Mouse (Mus musculus): ENCODE data around the gene Ube2g2. TPM values are rescaled to one million over a fixed set of nuclear protein-coding genes. Genes with fewer than 3 reads are reported as not detected.
"Not testable (repeated sequence)": the region's sequence is repeated elsewhere in the genome, so short reads cannot be mapped to it uniquely, and the experiment has no call there.

The Ube2g2 gene
- polyA plus RNA-seq, 1 experiment from 2014 or later = 92.1 TPM

- no peaks in the 10 kb centered on the region for H3K36me3 ChIP-seq
- H3K4me1 ChIP-seq = 0 out of 2 replicates have a peak, but pooled peaks cover 5% of the 10 kb centered on the region
- peaks cover 39% of the 10 kb centered on the region for H3K27me3 ChIP-seq (ENCODE audit: insufficient read depth, poor library complexity, severe bottlenecking)
- H3K9me3 ChIP-seq = no peaks in the 10 kb centered on the region
- no peak overlapping the region for H3K27ac ChIP-seq
- 80% methylated on average over 4 of the region's 4 CpGs for WGBS
- DNase-seq (ENCODE audit: low spot score) = no peak
- H3K4me3 ChIP-seq = no peak overlapping the region
These were observed 45.3 kb downstream of the Ube2g2 start for GRCm38 (mm10) chr10:77667402-77667801.

GRCm38 (mm10) chr10:77670710-77671109 is 48.6 kb downstream of the Ube2g2 start:
- Histone ChIP-seq H3K36me3 (no peaks in the 10 kb centered on the region), H3K9me3 (no peaks in the 10 kb centered on the region), H3K4me3 (no peak overlapping the region), H3K27ac (0 out of 2 replicates have a peak overlapping the region, but pooled peaks have one; percentile 3), H3K27me3 (ENCODE audit: insufficient read depth, poor library complexity, severe bottlenecking) (peaks cover 27% of the 10 kb centered on the region), H3K4me1 (no peaks in the 10 kb centered on the region)
- 77% methylated on average over 4 of the region's 4 CpGs for WGBS
- no peak for DNase-seq (ENCODE audit: low spot score)

GRCm38 (mm10) chr10:77671519-77671918 is 49.4 kb downstream of the Ube2g2 start:
- no peaks in the 10 kb centered on the region for H3K36me3 ChIP-seq
- peaks cover 29% of the 10 kb centered on the region for H3K27me3 ChIP-seq (ENCODE audit: insufficient read depth, poor library complexity, severe bottlenecking)
- no peaks in the 10 kb centered on the region for H3K4me1 ChIP-seq
- no peaks in the 10 kb centered on the region for H3K9me3 ChIP-seq
- WGBS = 18% methylated on average over 4 of the region's 4 CpGs
- no peak overlapping the region for H3K4me3 ChIP-seq
- no peak overlapping the region for H3K27ac ChIP-seq
- DNase-seq (ENCODE audit: low spot score) = peak; percentile 88

GRCm38 (mm10) chr10:77673765-77674164 is 51.7 kb downstream of the Ube2g2 start:
- Histone ChIP-seq H3K4me1 (peaks cover 13% of the 10 kb centered on the region), H3K9me3 (no peaks in the 10 kb centered on the region), H3K27me3 (ENCODE audit: insufficient read depth, poor library complexity, severe bottlenecking) (peaks cover 46% of the 10 kb centered on the region), H3K27ac (no peak overlapping the region), H3K36me3 (no peaks in the 10 kb centered on the region), H3K4me3 (no peak overlapping the region)
- DNase-seq (ENCODE audit: low spot score) = no peak
- 55% methylated on average over 13 of the region's 13 CpGs for WGBS

- DNase-seq (ENCODE audit: low spot score) = no peak
- H3K4me3 ChIP-seq = peak overlapping the region; percentile 56
- 0 out of 2 replicates have a peak overlapping the region, but pooled peaks have one; percentile 7 for H3K27ac ChIP-seq
- no peaks in the 10 kb centered on the region for H3K36me3 ChIP-seq
- peaks cover 13% of the 10 kb centered on the region for H3K4me1 ChIP-seq
- WGBS = under 1% methylated on average over 35 of the region's 35 CpGs
- no peaks in the 10 kb centered on the region for H3K9me3 ChIP-seq
- peaks cover 67% of the 10 kb centered on the region for H3K27me3 ChIP-seq (ENCODE audit: insufficient read depth, poor library complexity, severe bottlenecking)
These were observed 55.5 kb downstream of the Ube2g2 start for GRCm38 (mm10) chr10:77677562-77677961.

GRCm38 (mm10) chr10:77682994-77683393 is 60.9 kb downstream of the Ube2g2 start:
- WGBS = 70% methylated on average over 7 of the region's 7 CpGs
- H3K4me3 ChIP-seq = no peak overlapping the region
- no peak for DNase-seq (ENCODE audit: low spot score)
- H3K36me3 ChIP-seq = no peaks in the 10 kb centered on the region
- H3K27ac ChIP-seq = no peak overlapping the region
- H3K27me3 ChIP-seq (ENCODE audit: insufficient read depth, poor library complexity, severe bottlenecking) = peaks cover 84% of the 10 kb centered on the region
- no peaks in the 10 kb centered on the region for H3K9me3 ChIP-seq
- peaks cover 24% of the 10 kb centered on the region for H3K4me1 ChIP-seq

- Histone ChIP-seq H3K9me3 (no peaks in the 10 kb centered on the region), H3K36me3 (no peaks in the 10 kb centered on the region), H3K4me3 (no peak overlapping the region), H3K27ac (no peak overlapping the region), H3K27me3 (ENCODE audit: insufficient read depth, poor library complexity, severe bottlenecking) (peaks cover 84% of the 10 kb centered on the region), H3K4me1 (peaks cover 20% of the 10 kb centered on the region)
- 37% methylated on average over 8 of the region's 8 CpGs for WGBS
- no peak for DNase-seq (ENCODE audit: low spot score)
These were observed 62.1 kb downstream of the Ube2g2 start for GRCm38 (mm10) chr10:77684181-77684580.

- no peak for DNase-seq (ENCODE audit: low spot score)
- Histone ChIP-seq H3K27me3 (ENCODE audit: insufficient read depth, poor library complexity, severe bottlenecking) (peaks cover 85% of the 10 kb centered on the region), H3K27ac (no peak within 1 kb of the TSS), H3K36me3 (no peaks in the 10 kb centered on the region), H3K4me1 (peaks cover 20% of the 10 kb centered on the region), H3K4me3 (peak within 1 kb of the TSS; percentile 39), H3K9me3 (no peaks in the 10 kb centered on the region)
- WGBS = 2% methylated on average over 22 of the region's 22 CpGs
These were observed 64.0 kb downstream of the Ube2g2 start, which contains the start of gene Tspear for GRCm38 (mm10) chr10:77685895-77686664. Gene Tspear (plus strand): TSS chr10:77686569.

GRCm38 (mm10) chr10:77687021-77687420 is 64.9 kb downstream of the Ube2g2 start:
- H3K27ac ChIP-seq = no peak overlapping the region
- H3K36me3 ChIP-seq = no peaks in the 10 kb centered on the region
- H3K9me3 ChIP-seq = no peaks in the 10 kb centered on the region
- no peak for DNase-seq (ENCODE audit: low spot score)
- peaks cover 20% of the 10 kb centered on the region for H3K4me1 ChIP-seq
- H3K4me3 ChIP-seq = no peak overlapping the region
- WGBS = 15% methylated on average over 10 of the region's 10 CpGs
- peaks cover 91% of the 10 kb centered on the region for H3K27me3 ChIP-seq (ENCODE audit: insufficient read depth, poor library complexity, severe bottlenecking)

- Histone ChIP-seq H3K4me1 (peaks cover 14% of the 10 kb centered on the region), H3K27me3 (ENCODE audit: insufficient read depth, poor library complexity, severe bottlenecking) (peaks cover 67% of the 10 kb centered on the region)
- H3K9me3 ChIP-seq; DNase-seq (ENCODE audit: low spot score); H3K4me3 ChIP-seq; H3K36me3 ChIP-seq; H3K27ac ChIP-seq: not testable (repeated sequence)
- 65% methylated on average over 3 of the region's 3 CpGs for WGBS
These were observed 68.3 kb downstream of the Ube2g2 start, which contains the start of gene Gm19402 for GRCm38 (mm10) chr10:77690356-77690807. Gene Gm19402 (minus strand): TSS chr10:77690757.

MicroRNAs encoded within 50 kb of the gene (microRNA counts, 519-probe panel; counts per million panel counts)
- microRNA mmu-miR-1930 = not detected

Small RNAs within 50 kb of the gene (microRNA-seq; reads per million reads assigned to microRNA genes)
- gene Mir1930 = 33.1 reads per million, percentile 39 among the genes with 10 or more reads in this experiment

Other genes starting within 250 kb of the Ube2g2 start
- 9.2 and 9.9 TPM in 2 replicates for gene Adarb1, start 204.0 kb upstream of the Ube2g2 start, polyA plus RNA-seq (2016; fragmentation: Nextera tagmentation; extraction: Ambion mirVana)
- 30.7 and 45.6 TPM in 2 replicates for gene Fam207a, start 106.5 kb upstream of the Ube2g2 start, polyA plus RNA-seq (2016; fragmentation: Nextera tagmentation; extraction: Ambion mirVana)
- 2.4 and 3.6 TPM in 2 replicates for gene Itgb2, start 92.0 kb upstream of the Ube2g2 start, polyA plus RNA-seq (2016; fragmentation: Nextera tagmentation; extraction: Ambion mirVana)
- 94.9 and 97.0 TPM in 2 replicates for gene Pttg1ip, start 40.6 kb upstream of the Ube2g2 start, polyA plus RNA-seq (2016; fragmentation: Nextera tagmentation; extraction: Ambion mirVana)
- gene Sumo3, start 16.2 kb upstream of the Ube2g2 start, polyA plus RNA-seq (2016; fragmentation: Nextera tagmentation; extraction: Ambion mirVana) = 235 and 306 TPM in 2 replicates
- gene Gm49325, start 16.1 kb upstream of the Ube2g2 start, polyA plus RNA-seq (2016; fragmentation: Nextera tagmentation; extraction: Ambion mirVana) = 2.1 and 2.7 TPM in 2 replicates
- 0.14 and 0.38 TPM in 2 replicates for gene Tspear, start 64.3 kb downstream of the Ube2g2 start, polyA plus RNA-seq (2016; fragmentation: Nextera tagmentation; extraction: Ambion mirVana)
- gene Gm19402, start 68.5 kb downstream of the Ube2g2 start, polyA plus RNA-seq (2016; fragmentation: Nextera tagmentation; extraction: Ambion mirVana) = not detected in 2 replicates
- not detected in 2 replicates for gene Gm9508, start 75.0 kb downstream of the Ube2g2 start, polyA plus RNA-seq (2016; fragmentation: Nextera tagmentation; extraction: Ambion mirVana)
- gene Gm10272, start 84.4 kb downstream of the Ube2g2 start, polyA plus RNA-seq (2016; fragmentation: Nextera tagmentation; extraction: Ambion mirVana) = not detected in 2 replicates
- not detected in 2 replicates for gene Gm10024, start 89.2 kb downstream of the Ube2g2 start, polyA plus RNA-seq (2016; fragmentation: Nextera tagmentation; extraction: Ambion mirVana)
- gene Gm10142, start 93.5 kb downstream of the Ube2g2 start, polyA plus RNA-seq (2016; fragmentation: Nextera tagmentation; extraction: Ambion mirVana) = not detected in 2 replicates
- not detected in 2 replicates for gene Krtap12-1, start 98.3 kb downstream of the Ube2g2 start, polyA plus RNA-seq (2016; fragmentation: Nextera tagmentation; extraction: Ambion mirVana)
- gene Gm10100, start 104.2 kb downstream of the Ube2g2 start, polyA plus RNA-seq (2016; fragmentation: Nextera tagmentation; extraction: Ambion mirVana) = not detected in 2 replicates
- not detected in 2 replicates for gene Gm18596, start 120.4 kb downstream of the Ube2g2 start, polyA plus RNA-seq (2016; fragmentation: Nextera tagmentation; extraction: Ambion mirVana)
- not detected in 2 replicates for gene Gm9736, start 129.1 kb downstream of the Ube2g2 start, polyA plus RNA-seq (2016; fragmentation: Nextera tagmentation; extraction: Ambion mirVana)
- gene Gm3233, start 137.4 kb downstream of the Ube2g2 start, polyA plus RNA-seq (2016; fragmentation: Nextera tagmentation; extraction: Ambion mirVana) = not detected in 2 replicates
- gene Gm3238, start 149.1 kb downstream of the Ube2g2 start, polyA plus RNA-seq (2016; fragmentation: Nextera tagmentation; extraction: Ambion mirVana) = not detected in 2 replicates
- gene Gm7138, start 154.7 kb downstream of the Ube2g2 start, polyA plus RNA-seq (2016; fragmentation: Nextera tagmentation; extraction: Ambion mirVana) = not detected in 2 replicates
- gene Gm3250, start 160.3 kb downstream of the Ube2g2 start, polyA plus RNA-seq (2016; fragmentation: Nextera tagmentation; extraction: Ambion mirVana) = not detected in 2 replicates
- not detected in 2 replicates for gene Gm7137, start 165.9 kb downstream of the Ube2g2 start, polyA plus RNA-seq (2016; fragmentation: Nextera tagmentation; extraction: Ambion mirVana)
- gene Gm9639, start 172.8 kb downstream of the Ube2g2 start, polyA plus RNA-seq (2016; fragmentation: Nextera tagmentation; extraction: Ambion mirVana) = not detected in 2 replicates
- not detected in 2 replicates for gene Gm19668, start 176.9 kb downstream of the Ube2g2 start, polyA plus RNA-seq (2016; fragmentation: Nextera tagmentation; extraction: Ambion mirVana)
- gene Gm9507, start 189.6 kb downstream of the Ube2g2 start, polyA plus RNA-seq (2016; fragmentation: Nextera tagmentation; extraction: Ambion mirVana) = not detected in 2 replicates
- not detected in 2 replicates for gene Gm2696, start 192.4 kb downstream of the Ube2g2 start, polyA plus RNA-seq (2016; fragmentation: Nextera tagmentation; extraction: Ambion mirVana)
- gene Krtap10-4, start 204.8 kb downstream of the Ube2g2 start, polyA plus RNA-seq (2016; fragmentation: Nextera tagmentation; extraction: Ambion mirVana) = not detected in 2 replicates
- not detected in 2 replicates for gene Krtap10-10, start 213.7 kb downstream of the Ube2g2 start, polyA plus RNA-seq (2016; fragmentation: Nextera tagmentation; extraction: Ambion mirVana)
- not detected in 2 replicates for gene Gm36176, start 224.5 kb downstream of the Ube2g2 start, polyA plus RNA-seq (2016; fragmentation: Nextera tagmentation; extraction: Ambion mirVana)
- gene Gm10318, start 230.6 kb downstream of the Ube2g2 start, polyA plus RNA-seq (2016; fragmentation: Nextera tagmentation; extraction: Ambion mirVana) = not detected in 2 replicates
- gene Gm3285, start 239.7 kb downstream of the Ube2g2 start, polyA plus RNA-seq (2016; fragmentation: Nextera tagmentation; extraction: Ambion mirVana) = not detected in 2 replicates

Measured in heart, embryonic 10.5 days (tissue).